22 mouse cellular contexts compared by ENCODE assay signal in the genomic region with DNA sequence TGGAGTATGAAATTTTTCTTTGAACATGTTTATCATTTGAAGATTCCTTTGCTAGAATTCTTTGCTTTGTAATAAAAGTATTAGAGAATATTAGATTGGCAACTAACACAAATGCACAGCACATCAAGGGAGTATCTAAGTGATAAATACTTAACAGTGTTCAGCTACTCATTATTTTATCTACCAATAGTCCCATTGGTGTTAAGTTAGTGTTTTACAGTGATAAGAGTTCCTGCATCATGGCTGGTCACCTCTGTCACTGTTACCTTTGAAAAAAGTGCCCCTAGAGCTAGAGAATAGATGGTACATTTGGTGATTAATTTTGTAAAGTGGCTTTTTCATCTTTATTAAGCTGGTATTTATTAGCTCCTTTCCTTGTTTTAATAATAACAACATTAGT.
"Had no signal": no experiment of that assay in that cellular context is flagged by ENCODE, and none has a peak within 500 bp of the region (broad histone marks: within the 10 kb centered on the region; RNA-seq: fewer than 3 reads in every experiment).

No protein-coding gene starts in this region.

- DNase-seq: kidney, adult 11 months; kidney, adult 8-10 months; kidney, postnatal 10 days; kidney, postnatal 4 days; left cerebral cortex, postnatal 4 days; lung, adult 2 months; lung, postnatal 14 days; lung, postnatal 4 days; right cerebral cortex, adult 18-20 months; right cerebral cortex, postnatal 14 days; right cerebral cortex, postnatal 4 days; thymus, postnatal 25 days had no signal

- H3K27ac ChIP-seq: intestine, embryonic 15.5 days; kidney, embryonic 15.5 days; limb, embryonic 12.5 days; limb, embryonic 15.5 days; midbrain, embryonic 10.5 days; midbrain, embryonic 13.5 days; stomach, embryonic 15.5 days had no signal

- H3K9ac ChIP-seq: intestine, embryonic 15.5 days; kidney, embryonic 15.5 days; limb, embryonic 12.5 days; limb, embryonic 15.5 days; midbrain, embryonic 13.5 days; stomach, embryonic 15.5 days had no signal

- ATAC-seq: hindbrain, embryonic 16.5 days; intestine, embryonic 15.5 days; midbrain, embryonic 13.5 days; midbrain, embryonic 16.5 days had no signal

- H3K27me3 ChIP-seq: intestine, embryonic 15.5 days; kidney, embryonic 15.5 days; limb, embryonic 12.5 days; limb, embryonic 15.5 days; midbrain, embryonic 13.5 days; stomach, embryonic 15.5 days had no signal

- H3K4me3 ChIP-seq: intestine, embryonic 15.5 days; kidney, embryonic 15.5 days; limb, embryonic 12.5 days; limb, embryonic 15.5 days; midbrain, embryonic 10.5 days; midbrain, embryonic 13.5 days; myocyte; stomach, embryonic 15.5 days had no signal

- H3K9me3 ChIP-seq: intestine, embryonic 15.5 days; kidney, embryonic 15.5 days; limb, embryonic 12.5 days; limb, embryonic 15.5 days; midbrain, embryonic 10.5 days; midbrain, embryonic 13.5 days; stomach, embryonic 15.5 days had no signal

- H3K4me1 ChIP-seq: intestine, embryonic 15.5 days; kidney, embryonic 15.5 days; limb, embryonic 12.5 days; limb, embryonic 15.5 days; midbrain, embryonic 10.5 days; midbrain, embryonic 13.5 days; stomach, embryonic 15.5 days had no signal

- H3K4me2 ChIP-seq: intestine, embryonic 15.5 days; kidney, embryonic 15.5 days; limb, embryonic 12.5 days; limb, embryonic 15.5 days; midbrain, embryonic 13.5 days; stomach, embryonic 15.5 days had no signal
